Mouse (Mus musculus) yolk sac, embryonic 10.5 days (tissue): Measurements from ENCODE around the gene Irak4.

Experiments used
- DNase-seq: peaks from one replicate; pipeline ENCODE4 v3.0.0-alpha.2; 2017; ENCODE audit warnings: low spot score

The Irak4 gene

DNA sequence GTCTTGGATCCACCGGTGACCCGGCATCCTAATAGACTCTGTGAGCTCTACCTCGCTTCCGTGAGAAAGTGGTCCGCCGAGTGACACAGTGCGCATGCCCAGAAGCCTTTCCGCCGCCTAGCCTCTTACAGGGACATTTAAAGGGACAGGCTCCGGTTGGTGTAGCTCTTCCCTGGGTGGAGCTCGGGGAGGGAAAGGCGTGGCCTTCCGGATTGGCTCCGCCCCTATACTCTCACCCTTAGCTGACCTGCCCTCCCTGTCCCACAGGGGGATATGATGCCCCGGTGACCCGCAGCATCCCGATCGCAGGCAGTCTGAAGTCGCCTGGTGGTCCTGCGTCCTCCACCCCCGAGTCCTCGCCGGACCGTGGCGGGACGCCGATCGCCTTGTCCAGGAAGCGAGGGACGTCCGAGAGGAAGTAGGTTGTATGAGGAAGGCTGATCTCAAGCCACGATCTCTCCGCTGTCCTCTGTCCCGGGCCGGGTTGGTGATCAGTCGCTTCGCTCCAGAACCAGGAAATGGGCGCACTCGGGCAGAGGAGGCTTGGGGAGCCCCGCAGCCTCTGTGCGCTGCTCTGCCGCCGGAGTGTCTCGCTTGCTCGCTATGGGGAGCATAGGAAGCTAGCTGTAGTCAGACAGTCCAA, at the start of gene Irak4, which contains the start of gene Pus7l:
Gene Irak4, plus strand, starts transcription at position 235 of the 643 bp plus-strand sequence.
Gene Pus7l, minus strand, starts transcription at position 139 of the 643 bp plus-strand sequence.
- DNase-seq, result peak; percentile 95

DNA sequence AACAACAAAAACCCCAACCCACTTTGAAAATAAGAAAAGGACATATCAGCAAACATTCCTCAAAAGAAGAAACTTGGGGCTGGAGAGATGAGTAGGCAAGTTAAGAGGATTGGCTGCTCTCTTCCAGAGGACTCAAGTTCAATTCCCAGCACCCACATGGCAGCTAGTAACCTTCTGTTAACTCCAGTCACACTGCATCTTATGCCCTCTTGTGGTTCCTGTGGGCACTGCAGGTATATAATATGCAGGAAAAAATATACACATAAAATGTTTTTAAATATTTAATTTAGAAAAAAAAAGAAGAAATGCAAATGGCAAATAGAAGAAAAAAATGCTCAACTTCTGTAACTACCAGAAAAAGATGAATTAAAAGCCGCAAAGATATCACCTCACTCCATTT, 49.0 kb upstream of the Irak4 start:
- DNase-seq, result no peak

DNA sequence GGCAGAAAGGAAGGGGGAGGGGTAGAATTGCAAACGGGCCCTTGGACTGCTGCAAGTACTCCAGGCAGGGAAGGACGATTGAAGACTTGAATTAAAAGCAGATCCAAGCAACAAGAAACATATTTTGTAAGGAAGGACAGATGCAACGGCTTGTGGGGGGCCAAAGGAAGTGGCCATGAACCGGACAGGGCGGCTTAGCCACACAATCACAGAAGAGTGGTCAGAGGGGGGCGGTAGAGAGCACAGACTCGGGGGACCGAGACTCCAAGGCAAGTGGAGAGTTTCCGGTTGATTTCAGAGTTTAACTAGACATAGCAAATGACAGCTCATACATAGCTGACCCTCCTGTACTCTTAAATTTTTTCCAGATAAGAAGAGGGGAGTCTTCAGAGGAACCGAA, 47.5 kb upstream of the Irak4 start:
- no peak for DNase-seq

DNA sequence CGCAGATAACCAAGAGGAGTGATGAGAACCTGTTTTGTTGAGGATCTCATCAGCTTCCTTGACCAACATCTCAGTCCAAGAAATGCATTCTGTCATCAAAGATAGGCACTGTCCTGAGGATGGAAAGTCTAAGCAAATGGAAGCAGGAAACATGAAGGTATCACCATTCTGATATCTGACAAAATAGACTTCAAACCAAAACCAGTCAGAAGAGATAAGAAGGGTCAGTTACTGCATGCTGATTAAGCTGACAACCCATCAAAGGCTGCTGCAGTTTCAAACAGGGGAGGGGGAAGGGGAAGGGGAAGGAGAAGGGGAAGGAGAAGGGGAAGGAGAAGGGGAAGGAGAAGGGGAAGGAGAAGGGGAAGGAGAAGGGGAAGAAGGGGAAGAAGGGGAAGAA, 44.2 kb upstream of the Irak4 start:
- no peak for DNase-seq

DNA sequence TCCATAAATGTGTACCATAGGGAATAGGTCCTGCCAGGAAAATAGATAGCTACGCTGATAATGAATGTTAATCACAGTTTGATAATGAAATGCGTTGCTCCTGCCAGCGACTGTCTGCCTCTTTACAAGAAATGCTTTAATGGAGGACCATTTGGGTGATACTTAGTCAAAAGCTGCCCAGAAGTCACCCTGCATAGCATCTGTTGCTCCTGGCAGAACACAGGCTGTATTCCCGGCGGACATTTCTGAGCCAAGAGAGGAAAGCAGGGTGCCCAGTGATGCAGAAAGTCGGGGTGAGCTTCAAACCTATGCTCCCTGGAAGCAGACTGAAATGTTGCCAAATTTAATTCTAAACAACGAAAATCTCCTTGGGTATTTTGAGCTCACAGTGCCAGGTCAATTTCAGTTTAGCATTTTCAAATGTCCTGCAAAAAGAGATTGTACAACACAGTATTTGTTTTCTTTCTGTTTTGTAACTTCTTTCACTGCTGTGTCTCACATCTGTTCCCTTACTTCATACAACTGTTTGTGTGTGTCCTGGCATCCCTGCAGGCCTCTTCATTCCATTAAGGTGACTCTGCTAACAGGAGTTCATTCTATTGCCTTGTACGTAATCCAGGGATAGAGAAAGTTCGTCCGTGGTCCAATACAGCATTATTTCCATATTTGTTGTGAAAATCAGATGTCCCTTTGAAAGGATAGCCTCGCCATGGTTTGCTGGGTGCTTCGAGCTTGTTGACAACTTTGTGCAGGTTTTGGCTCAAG, 39.8 kb upstream of the Irak4 start:
- no peak for DNase-seq

DNA sequence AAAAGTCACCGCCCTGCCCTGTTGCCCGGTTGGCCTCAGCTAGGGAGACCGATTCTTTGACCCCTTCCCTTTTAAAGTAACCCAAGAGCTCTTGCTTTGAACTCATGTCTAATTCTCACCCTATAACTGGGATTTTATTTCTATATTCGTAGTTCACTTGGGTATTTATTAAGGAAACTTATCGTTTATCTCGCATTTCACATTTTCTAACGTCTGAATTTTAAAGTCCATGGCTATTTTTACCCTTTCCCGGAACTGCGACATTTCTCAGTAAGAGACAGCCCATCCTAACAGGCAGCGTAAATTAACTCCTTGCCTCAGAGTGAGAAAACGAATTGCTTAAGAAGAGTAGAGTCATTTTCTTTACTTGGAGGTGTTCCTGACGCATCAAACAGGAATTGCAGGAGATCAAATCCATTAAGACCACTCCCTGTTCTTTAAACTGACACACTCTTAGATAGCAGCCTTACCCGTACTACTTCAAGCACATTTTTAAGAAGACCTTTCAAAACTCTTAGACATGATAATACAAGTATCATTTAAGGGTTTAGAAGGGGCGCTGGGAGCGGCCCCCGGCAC, 25.4 kb upstream of the Irak4 start:
- no peak for DNase-seq

DNA sequence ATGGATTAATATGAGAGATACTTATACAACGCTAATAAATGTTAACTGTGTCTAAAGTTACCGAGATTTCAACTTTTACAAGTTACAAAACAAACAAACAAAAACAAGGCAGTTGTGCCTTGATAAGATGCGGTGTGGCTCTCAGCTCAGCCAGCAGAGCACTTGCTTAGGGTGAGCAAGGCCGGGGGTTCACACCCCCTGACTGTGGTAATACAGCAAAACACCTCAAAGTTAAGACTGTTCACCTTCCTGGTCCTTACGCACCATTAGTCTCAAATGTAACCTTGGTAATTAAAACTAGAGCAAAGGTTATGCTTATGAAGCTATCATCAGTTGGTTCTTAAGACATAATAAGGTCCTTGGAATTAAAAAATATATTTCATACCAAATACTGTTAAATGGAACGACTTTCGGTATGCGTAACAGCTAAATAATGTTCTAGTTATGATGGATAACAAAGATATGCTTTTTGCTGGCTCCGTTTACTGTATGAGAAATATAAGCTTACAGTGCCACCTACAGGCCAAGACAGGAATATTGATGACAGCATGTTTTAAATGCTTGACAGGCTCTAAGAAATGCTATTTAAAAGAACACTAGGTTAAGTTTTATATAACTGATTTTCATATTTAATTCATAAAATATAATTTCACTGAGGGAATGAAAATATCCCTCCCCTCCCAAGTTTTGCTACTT, 23.1 kb upstream of the Irak4 start:
- DNase-seq, result no peak

DNA sequence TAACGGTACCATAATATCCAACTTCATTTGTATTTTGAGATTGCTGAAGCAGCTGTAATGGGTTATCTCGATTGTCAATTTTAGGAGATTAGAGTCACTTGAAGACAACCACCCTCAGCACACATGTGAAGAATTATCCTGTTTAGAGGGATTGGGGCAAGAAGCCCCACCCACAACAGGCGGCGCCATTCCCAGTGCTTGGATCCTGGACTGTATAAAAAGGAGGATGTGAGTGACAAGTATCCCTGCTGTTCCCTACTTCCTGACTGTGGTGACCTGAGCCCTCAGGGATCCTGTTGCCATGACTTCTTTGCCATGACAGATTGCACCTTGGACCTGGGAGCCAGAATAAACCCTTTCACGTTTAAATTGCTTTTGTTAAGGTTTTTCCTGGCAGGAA, 22.5 kb upstream of the Irak4 start:
- no peak for DNase-seq

DNA sequence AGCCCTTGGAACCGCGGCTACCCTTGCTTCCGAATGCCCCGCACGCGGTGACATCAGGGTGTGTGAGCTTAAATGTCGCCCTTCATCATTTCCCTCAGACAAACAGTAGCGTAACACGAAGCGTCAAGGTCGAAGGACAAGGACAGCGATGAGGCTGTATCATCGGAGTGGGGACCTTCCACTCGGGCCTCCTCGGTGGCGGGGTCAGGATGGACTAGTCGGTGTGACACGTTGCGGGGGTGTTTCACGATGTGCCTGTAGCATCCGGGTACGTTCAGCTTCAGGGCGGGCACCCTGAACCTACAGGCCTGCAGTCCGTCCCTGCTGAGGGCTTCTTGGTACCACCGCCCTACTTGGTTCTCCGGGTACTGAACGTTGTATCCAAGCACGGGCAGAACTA, 20.2 kb upstream of the Irak4 start:
- DNase-seq, result no peak

DNA sequence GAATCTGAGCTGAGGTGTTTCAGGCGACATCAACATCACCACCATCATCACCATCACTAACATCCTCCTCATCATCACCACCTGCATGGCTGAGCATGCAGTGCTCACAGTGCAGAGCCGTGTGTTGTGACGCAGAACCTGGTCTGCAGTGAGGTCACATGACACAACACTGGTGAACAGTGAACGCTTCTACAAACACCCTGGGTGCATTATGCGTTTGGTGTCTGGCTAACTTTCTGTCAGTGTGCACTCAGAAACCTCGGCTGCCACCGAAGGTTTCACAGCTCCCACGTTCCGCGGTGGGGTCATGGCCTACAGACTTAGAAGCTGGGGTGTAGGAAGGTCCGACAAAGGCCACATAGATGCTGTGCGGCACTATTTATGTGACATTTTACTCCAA, 18.5 kb upstream of the Irak4 start:
- no peak for DNase-seq

DNA sequence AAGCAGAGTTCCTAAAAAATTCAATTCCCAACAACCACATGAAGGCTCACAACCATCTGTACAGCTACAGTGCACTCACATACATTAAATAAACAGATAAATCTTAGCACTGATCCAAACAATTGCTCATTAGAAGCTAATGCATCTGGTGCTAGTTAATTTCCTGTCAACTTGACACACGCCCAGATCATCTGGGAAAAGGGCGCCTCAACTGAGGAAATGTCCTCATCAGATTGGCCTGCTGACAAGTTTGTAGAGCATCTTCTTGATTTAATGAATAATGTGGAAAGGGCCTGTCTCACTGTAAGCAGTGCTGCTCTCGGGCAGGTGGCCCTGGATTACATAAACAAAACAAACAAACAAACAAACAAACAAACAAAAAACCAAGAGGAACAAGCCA, 12.9 kb upstream of the Irak4 start:
- no peak for DNase-seq

DNA sequence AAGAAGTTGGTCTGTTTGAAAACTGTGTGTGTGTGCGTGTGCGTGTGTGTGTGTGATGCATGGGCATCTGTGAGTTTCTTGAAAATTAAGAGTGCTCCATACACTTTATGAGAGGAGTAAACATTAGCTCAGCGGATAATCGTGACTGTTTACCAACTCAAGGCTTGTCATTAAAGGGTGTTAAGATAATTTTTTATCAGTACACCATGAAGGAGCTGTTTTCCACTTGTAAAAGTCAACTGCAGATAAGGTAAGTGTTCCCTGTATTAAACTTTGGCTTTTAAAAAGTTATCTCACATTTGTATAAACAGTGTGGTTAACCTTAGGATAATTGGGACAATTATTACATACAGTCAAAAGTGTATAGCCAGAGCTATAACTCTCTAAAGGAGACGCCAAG, 11.1 kb upstream of the Irak4 start:
- no peak for DNase-seq

DNA sequence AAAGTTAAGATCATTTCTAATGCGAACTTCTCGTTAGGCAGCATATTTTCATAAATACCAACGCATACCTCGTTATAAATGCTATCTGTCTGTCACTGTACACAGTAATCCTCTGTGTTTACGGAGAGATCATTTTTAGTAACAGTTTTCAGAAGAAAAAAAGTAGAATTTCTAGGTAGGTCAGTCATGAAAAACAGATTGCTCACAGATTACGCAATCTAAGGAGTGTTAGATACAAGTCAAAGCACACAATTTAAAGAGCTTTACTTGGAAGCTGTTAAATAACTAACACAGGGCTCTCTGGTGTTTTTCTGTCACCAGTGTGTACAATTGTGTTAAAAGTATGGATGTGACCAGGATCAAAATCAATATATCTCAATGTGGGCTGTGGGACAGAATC, 10.5 kb upstream of the Irak4 start:
- DNase-seq, result no peak

DNA sequence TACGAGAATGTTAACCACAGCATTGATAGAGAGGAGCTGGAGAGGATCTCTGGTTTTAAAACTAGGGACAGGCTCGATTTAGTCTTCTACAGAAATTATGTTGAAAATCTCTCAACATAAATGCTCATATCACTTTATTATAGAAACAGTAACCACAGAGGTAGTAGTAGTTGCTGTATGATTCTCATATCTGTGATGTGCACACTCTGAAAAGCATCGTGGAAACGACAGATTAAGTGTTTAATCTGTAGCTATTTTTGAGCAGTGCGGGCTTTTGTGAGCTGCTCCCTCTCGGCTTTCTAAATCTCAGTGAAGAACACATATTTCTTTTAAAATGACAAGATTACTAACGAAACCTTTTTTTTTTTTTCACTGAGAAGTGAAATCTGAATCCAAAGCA, 7.9 kb upstream of the Irak4 start:
- no peak for DNase-seq

DNA sequence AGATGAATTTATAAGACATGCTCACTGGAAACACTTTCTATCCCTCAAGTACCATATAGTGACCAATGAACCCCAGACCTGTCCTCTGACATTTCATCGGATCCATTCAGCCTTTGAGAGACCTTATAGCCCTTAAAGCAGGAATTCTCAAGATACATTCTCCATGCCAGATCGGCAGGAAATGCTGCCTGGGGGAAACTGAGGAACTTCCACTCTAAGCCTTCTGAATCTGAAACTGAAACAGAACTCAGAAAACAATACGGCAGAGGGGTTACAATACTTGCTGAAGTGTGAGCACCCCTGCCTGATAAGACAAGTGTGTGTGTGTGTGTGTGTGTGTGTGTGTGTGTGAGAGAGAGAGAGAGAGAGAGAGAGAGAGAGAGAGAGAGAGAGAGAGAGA, 4.1 kb upstream of the Irak4 start:
- DNase-seq, result no peak

DNA sequence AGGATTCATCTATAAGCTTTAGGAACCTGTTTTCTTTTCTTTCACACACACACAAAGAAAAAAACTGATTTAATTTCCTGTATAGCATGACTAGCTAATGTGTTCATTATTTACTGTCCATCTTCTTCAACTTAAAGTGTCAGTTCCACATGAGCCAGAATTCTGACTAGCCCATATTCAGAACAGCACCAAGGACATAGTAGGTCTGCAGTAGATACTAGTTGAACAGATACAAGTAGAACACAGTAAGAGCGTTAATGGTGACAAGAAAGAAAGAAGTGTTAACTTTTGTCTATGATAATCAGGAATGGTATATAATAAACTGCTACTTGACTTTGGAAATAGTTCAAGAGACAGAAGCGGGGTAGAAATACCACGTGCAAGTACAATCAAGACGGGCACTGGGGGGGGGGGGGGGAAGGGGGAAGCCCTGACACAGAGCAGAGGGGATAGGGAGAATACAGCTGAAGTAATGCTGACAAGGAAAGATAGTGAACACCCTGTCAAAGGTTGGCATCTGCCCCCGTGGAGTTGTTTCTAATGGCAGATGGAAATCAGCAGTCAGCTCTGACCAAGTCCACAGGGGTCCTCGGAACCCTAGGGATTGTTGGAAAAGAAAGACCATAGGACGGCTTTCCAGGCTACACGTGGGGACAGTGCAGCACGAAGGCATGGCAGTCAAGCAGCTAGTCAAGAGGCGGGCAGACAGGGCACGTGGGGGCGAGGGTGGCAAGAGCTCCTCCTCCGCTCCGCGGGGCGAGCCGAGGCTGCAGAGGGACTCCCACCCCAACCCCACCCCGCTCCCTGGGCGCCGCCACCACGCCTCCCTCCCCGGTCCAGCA, 655 bp upstream of the Irak4 start:
- DNase-seq, result no peak

DNA sequence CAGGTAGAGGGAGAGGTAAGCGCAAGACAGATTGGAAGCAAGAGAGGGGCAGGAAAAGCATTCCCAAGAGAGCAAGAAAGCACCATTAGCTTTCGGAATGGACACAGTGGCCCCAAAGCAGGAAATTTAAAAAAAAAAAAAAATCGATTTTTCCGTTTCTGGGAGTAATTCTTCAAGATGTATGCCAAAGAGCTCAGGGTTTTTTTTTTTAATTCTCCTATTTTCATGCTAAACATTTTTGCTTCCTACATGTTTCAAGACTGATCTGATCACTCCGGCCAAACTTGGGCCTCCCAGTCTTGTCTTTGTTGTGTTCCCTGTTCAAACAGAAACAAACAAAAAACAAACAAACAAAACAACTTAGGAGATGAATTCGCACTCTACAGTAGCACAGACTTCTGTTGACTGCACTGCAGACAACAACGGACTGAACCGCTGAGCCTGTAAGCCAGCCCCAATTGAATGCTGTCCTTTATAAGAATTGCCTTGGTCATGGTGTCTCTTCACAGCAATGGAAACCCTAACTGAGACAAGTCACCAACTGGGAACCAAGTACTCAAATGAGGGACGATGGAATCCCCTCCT, 701 bp downstream of the Irak4 start:
- DNase-seq, result no peak

DNA sequence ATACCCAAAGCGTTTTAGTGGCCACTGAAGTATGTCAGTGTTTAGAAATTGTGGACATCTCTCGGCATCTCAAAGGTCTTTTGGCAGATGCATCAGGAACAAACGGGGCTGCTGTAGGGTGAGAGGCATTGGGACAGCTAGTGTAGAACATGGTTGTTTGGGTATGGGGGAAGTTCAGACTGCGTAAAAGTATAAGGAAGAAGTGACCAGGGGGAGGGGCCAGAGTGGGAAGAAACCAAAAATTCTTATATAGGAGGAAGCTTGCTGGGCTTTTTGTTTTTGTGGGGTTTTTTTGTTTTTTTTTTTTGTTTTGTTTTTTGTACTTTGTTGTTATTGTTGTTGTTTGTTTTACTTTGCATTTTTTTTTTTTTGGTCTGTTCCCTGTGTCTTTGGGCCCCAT, 1.4 kb downstream of the Irak4 start:
- DNase-seq, result no peak

DNA sequence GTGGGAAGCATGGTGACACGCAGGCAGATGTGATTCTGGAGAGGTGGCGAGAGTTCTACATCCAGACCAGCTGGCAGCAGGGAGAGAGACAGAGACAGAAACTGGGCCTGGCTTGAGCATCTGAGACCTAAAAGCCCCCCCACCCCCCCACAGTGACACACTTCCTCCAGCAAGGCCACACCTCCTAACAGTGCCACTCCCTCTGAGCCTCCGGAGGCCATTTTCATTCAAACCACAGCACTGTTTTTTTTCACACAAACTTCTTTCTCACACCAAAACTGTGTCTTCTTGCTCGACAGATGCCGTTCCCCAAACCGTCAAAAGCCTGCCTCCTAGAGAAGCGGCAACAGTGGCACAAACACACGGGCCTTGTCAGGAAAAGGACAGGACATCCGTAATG, 10.1 kb downstream of the Irak4 start:
- DNase-seq, result no peak

DNA sequence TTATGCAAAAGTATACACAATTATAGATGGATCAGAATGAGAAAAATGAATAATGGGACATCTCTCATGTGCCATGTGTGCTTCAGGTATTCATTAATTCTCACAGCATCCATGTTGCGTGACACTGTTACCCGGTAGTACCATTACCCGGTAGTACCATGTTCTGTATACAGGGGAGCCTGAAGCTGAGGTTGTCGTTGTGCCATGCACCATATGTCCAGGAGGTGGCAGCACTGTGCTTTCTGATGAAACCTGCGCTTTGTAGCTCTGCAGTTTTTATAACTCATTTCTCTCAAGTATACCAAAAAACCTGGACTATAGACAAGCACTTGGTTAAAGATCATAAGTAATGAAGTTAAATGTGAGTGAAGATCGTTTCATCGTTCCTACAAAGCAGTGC, 14.0 kb downstream of the Irak4 start:
- peak; percentile 59 for DNase-seq

DNA sequence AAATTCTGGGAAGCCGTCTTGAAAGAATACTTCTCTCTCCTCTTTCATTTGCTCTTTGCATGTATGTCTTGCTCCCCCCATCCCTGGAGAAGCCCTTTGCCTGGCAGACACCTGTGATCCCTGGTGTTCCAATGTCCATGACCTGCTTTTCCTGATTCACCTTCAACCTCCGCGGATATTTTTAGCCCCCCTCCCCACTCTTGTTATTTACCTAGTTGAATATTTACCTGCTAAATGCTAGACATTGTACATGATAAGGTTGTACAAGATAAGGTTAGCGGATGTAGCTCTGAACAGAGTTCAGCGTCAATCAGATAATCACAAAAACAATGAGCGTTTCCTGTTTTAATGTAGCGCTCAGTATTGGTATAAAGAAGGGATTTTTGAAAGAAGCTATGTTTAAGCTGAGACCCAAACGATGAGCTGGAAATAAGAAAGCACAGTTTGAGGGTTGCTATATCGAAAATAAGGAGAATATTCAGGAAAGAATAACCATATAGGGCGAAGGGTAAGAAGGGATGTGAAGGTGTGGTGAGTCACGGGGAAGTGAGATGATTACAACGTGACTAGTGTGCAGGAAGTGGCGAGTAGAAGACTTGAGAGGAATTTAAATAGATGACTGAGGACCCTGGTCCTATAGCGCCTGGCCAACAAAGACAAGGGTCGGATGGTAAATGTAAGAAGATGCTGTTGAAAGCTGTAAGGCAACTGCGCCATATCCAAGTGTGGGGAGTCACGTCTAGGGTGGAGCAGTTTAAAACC, 15.6 kb downstream of the Irak4 start:
- DNase-seq, result peak; percentile 66
